Mouse (Mus musculus) cortical plate, adult 2 months (tissue): ENCODE measurements around the gene Osbpl9. TPM values are rescaled to one million over a fixed set of nuclear protein-coding genes. Genes with fewer than 3 reads are reported as not detected.

Experiments used
- H3K27ac ChIP-seq: fragments of 200-500 bp; 2 replicates; pipeline ENCODE4 v1.5.1; 2012; ENCODE audit warnings: low read length, control low read depth, inconsistent platforms; ENCODE audit not compliant: insufficient read depth
- H3K4me1 ChIP-seq: fragments of 200-500 bp; 2 replicates; pipeline ENCODE4 v1.6.1; 2011; ENCODE audit warnings: low read length; ENCODE audit not compliant: control insufficient read depth, insufficient read depth
- H3K4me3 ChIP-seq: fragments of 200-500 bp; 2 replicates; pipeline ENCODE4 v1.5.1; 2011; ENCODE audit warnings: mild to moderate bottlenecking, low read length, control low read depth; ENCODE audit not compliant: insufficient read depth
- CTCF ChIP-seq: fragments of 200-500 bp; IDR thresholded peaks from 2 replicates; pipeline ENCODE4 v1.5.1; 2011; ENCODE audit warnings: mild to moderate bottlenecking, control low read depth, low read length; ENCODE audit not compliant: insufficient read depth; ENCODE audit errors: extremely low read depth
- POLR2A ChIP-seq: fragments of 200-500 bp; IDR thresholded peaks from 2 replicates; pipeline ENCODE4 v1.6.1; 2011; ENCODE audit warnings: mild to moderate bottlenecking, low read length, control low read depth; ENCODE audit not compliant: insufficient read depth; ENCODE audit errors: extremely low read depth
- polyA plus RNA-seq: library from polyadenylated mRNA; depleted of rRNA; stranded (reverse); fragments of >200 nt; gene quantifications from 2 replicates; pipeline ENCODE4 v1.2.3, GENCODE M21; 2012

The Osbpl9 gene
- polyA plus RNA-seq, 1 experiment, result 54.2 TPM

DNA sequence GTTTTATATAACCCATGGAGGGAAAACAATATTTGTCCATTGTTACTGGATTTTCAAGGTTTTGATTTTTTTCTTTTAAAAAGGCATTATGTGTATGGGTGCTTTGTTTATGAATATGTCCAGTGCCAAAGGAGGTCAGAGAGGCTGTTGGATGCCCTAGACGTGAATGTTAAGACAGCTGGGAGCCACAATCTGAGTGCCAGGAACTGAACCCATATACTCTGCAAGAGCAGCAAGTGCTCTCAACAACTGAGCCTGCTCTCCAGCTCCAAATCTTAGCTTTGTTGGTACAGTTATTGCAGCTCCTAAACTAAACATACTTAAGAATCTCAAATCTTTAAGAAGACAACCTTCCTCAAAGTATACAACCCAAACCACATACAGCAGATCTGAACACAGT, 59.0 kb downstream of the Osbpl9 start:
- peaks cover 2% of the 10 kb centered on the region for H3K4me1 ChIP-seq
- H3K4me3 ChIP-seq, result no peak overlapping the region
- no peak overlapping the region for H3K27ac ChIP-seq
- TF ChIP-seq CTCF (no peak), POLR2A (no peak)

DNA sequence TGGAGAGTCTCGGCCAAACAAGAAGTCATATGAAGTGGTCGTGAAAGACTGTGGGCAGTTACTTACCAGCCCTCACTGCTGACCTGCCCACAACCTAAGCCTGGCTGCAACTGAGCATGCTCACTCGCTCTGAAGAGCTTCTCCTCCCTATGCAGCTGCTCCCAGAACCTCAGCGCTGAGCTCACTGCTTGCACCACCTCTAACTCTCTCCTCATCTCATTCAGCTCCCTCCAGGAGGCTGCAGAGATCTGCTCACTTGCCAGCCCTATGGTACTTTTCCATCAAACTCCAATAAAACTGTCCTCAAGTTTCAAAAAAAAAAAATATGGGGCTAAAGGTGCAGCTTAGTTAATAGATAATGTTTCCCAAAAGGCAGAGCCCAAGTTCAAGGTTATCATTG, 63.5 kb downstream of the Osbpl9 start:
- H3K27ac ChIP-seq, result no peak overlapping the region
- H3K4me3 ChIP-seq, result no peak overlapping the region
- no peak for TF ChIP-seq CTCF
- TF ChIP-seq POLR2A, result no peak
- H3K4me1 ChIP-seq, result peaks cover 2% of the 10 kb centered on the region; the same call in 1 of the 2 replicates

DNA sequence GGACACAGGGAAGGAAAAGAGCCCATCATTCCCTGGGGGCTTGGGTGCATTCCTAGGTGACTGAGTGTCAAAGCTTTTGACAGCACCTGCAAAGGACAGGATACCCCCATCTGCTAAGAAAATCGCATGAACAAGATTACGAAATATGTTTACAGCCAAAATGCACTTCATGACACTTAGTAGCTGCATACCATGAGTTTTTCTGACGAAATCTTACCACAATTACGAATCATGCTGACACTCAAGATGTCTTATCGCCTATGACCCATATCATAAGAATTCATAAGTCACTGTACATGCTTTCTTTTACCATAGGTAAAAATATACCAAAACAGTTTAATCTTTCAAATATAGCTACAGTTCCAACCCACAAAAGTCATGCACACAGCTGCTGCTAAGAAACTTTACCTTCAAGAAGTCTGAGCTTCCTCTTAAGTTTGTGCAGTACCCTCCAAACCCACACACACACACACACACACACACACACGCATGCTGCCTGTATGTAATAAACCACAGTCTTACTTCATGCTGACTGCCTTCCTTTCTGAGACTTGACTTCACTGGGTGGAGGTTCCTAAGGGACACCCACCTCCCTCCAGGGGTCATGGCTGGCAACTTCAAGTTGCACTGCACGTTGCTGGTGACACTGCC, 65.5 kb downstream of the Osbpl9 start:
- Histone ChIP-seq H3K27ac (no peak overlapping the region), H3K4me3 (no peak overlapping the region)
- TF ChIP-seq POLR2A (no peak), CTCF (no peak)

DNA sequence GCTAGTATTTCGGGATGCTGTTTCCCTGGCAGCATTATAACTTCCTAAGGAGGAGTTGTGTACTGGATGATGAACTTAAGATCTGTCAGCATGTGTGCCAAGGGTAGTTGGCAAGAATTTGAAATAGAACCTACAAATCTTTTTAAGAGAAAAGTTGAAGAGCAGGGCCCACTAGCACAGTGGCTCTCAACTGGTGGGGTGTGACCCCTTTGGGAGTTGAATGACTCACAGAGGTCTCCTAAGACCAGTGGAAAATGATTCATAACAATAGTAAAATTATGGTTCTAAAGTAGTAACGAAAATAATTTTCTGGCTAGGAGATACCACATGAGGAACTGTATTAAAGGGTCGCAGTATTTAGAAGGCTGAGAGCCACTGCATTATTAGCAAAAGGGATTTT, 67.1 kb downstream of the Osbpl9 start:
- TF ChIP-seq CTCF (no peak), POLR2A (no peak)
- H3K4me3 ChIP-seq, result no peak overlapping the region
- peaks cover 2% of the 10 kb centered on the region; the same call in 1 of the 2 replicates for H3K4me1 ChIP-seq

More for the DNA sequence above, 65.5 kb downstream of the Osbpl9 start:
- H3K4me1 ChIP-seq, result peaks cover 2% of the 10 kb centered on the region; the same call in 1 of the 2 replicates

DNA sequence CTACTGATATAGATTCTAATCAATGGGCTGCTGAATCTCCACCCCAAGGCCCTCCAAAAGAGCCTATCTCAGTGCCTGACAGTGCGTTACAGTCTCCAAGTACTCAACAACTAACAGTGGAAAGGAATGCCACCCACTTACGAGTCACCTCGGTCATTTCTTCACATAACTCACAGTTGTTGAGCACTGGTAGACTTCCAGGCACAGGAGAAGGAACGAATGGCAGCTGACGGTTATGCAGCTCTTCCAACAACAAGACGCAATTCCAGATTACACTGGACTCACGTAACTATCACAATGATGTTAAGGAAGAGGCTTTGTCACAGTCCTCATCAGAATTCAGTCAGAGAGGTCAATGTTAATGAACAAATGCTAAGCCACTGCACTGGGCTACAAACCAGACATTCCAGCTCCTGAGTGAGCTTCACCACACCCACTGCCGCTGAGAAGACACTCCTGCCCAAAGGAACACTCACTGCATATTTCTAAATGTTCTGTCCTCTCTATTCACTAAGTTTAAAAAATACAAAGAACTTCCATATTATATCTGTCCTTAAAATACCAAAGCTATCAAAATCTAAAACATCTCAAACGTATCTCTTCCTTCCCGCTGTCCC, 70.7 kb downstream of the Osbpl9 start:
- H3K4me1 ChIP-seq, result no peaks in the 10 kb centered on the region; the same call in 1 of the 2 replicates
- H3K27ac ChIP-seq, result no peak overlapping the region
- no peak for TF ChIP-seq POLR2A
- TF ChIP-seq CTCF, result no peak
- H3K4me3 ChIP-seq, result no peak overlapping the region

More for the DNA sequence above, 67.1 kb downstream of the Osbpl9 start:
- H3K27ac ChIP-seq, result no peak overlapping the region

DNA sequence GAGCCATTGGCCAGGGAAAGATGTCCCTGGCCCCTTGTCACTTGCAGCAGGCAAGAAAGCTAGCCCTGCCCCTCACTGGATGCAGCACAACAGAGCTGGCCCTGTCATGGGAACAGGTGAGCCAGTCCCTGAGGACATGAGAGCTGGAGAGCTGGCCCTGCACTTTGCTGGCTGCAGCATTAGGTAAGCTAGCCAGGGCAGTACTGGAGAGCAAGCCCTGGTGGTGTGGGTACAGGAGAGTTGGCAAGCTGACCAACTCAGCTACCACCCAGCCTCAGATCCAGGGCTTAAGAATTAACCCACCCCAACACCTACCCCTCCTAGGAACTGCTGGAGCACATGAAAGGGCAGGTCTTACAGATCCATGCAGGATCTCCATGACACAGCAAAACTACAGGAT, 73.1 kb downstream of the Osbpl9 start:
- no peaks in the 10 kb centered on the region; the same call in 1 of the 2 replicates for H3K4me1 ChIP-seq
- no peak overlapping the region for H3K4me3 ChIP-seq
- TF ChIP-seq CTCF (no peak), POLR2A (no peak)
- H3K27ac ChIP-seq, result no peak overlapping the region

DNA sequence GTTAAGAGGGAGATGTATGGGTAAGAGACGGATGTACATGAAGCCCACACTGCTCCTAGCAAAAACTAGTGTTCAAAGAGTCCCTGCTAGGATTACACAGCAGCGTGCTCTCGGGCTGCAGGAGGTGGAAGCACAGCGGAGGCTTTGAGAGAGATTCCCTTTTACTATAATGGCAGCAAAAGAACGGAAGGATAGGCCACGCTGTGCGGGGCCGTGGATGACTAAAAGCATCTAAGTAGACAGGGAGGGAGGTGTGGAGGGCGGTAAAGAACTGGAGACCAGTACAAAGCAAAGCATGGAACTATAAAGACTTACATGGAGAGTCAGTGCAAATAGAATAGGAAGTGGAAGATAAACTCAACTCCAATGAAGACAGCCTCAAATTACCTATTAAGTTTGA, 74.1 kb downstream of the Osbpl9 start:
- Histone ChIP-seq H3K4me1 (peaks cover 1% of the 10 kb centered on the region; the same call in 1 of the 2 replicates), H3K4me3 (no peak overlapping the region), H3K27ac (no peak overlapping the region)
- TF ChIP-seq POLR2A, result no peak
- TF ChIP-seq CTCF, result no peak

DNA sequence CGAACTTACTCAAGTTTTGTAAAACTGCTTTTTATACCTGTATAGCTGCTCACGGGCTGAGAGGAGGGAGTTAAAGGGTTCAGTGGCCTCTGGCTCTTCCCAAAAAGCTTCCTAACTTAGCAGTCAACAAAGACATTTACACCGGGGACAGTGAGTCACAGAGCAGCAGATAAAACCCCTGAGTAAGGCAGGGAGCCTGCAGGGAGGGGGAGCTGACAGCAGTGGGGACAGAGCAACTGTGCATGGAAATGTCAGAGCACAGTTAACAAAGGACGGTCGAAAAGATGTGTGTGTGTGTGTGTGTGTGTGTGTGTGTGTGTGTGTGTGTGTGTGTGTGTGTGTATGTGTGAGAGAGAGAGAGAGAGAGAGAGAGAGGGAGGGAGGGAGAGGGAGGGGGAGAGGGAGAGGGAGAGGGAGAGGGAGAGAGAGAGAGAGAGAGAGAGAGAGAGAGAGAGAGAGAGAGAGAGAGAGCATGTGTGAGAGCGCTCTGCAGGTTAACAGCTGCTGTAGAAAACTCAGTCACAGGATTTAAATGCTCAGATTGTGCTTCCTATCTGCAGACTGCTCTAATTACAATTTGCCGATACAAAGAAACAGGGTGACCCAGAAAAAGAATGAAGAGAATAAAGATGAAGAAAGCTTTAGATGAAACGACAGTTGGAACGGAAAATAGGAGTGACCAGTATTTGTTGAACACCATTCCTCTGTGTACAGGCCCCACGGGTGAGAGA, 75.1 kb downstream of the Osbpl9 start:
- H3K4me1 ChIP-seq, result peaks cover 3% of the 10 kb centered on the region; the same call in 1 of the 2 replicates
- no peak overlapping the region for H3K27ac ChIP-seq
- H3K4me3 ChIP-seq, result no peak overlapping the region
- TF ChIP-seq POLR2A (no peak), CTCF (no peak)

DNA sequence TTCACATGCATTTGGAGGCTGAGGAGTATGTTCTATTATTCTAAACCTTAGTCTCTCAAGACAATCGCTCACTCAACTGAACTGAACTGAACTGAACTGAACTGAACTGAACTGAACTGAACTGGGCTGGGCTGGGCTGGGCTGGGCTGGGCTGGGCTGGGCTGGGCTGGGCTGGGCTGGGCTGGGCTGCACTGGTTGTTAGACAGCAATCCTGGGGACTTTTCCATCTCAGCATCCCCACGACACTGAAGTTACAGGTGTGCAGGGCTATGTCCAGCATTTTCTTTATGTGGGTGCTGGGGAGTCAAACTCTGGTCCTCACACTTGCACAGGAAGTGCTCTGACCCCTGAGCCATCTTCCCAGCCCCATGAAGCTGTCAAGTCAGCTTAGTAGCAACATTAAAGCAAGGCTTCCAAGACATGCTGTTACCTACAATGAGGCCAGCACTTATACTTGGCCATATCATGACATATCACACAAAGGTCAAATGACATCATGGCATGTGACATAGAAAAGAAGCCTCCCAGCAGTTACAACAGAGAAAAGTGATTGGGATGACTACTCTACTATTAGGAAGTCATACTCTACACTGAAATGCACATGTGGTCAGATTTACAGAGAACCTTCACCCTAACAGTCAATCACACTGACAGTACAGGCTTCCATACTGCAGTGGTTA, 76.2 kb downstream of the Osbpl9 start:
- H3K4me3 ChIP-seq, result no peak overlapping the region
- H3K4me1 ChIP-seq, result peaks cover 3% of the 10 kb centered on the region; the same call in 1 of the 2 replicates
- H3K27ac ChIP-seq, result no peak overlapping the region
- no peak for TF ChIP-seq POLR2A
- TF ChIP-seq CTCF, result no peak
